Mouse (Mus musculus): ENCODE data around the gene Gpatch11. TPM values are rescaled to one million over a fixed set of nuclear protein-coding genes. Genes with fewer than 3 reads are reported as not detected.
A peak's percentile ranks its signal among the peaks of the same experiment; 100 is the strongest.
"Not testable (repeated sequence)": the region's sequence is repeated elsewhere in the genome, so short reads cannot be mapped to it uniquely, and the experiment has no call there.

The Gpatch11 gene
- 9.7 and 13.6 TPM in 2 replicates for polyA plus RNA-seq (2012; rRNA removed)

DNA sequence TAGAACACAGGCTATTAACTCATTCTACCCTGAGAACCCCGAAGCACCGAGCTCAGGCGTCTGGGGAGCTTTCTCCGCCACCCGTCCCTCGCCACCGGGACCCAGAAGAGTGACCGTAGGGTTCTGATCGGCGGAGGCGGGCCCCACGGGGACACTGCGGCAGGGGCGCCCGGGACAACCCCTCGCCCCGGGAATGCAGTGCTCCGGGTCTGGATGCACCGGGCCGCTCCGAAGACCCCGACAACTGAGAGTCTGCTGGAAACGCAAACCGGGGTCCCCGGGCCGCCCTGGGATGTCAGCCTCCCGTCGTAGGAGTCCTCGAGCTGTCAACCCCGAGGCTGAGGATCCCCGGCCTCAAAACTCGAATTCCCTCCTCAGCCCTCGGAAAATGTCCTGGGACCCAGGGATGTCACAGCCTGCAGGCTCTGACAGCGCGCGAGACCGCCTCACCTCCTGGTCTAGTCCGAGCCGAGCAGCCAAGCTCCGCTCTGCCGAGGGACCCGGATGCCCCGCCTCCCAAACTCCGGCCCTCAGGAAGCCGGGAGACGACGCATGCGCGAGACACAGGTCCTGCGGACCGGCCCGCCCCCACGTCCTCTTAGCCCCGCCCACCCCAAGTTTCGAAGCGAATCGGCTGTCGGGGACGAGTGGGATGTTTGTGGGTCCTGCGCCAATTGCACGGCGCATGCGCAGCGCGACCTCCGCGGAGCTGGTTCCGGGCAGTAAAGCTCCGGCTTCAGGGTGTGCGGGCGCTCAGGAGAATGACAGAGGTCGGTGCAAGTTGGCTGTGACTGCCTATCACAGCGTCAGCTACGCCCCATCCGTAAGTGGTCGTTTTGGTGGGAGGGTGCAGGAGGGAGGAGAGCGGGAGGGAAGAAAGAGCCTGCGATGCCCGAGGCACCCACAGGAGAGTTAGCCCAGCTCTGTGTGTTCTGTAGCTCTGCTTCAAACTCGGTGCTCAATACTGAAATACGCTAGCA is at the start of gene Gpatch11, which contains the start of gene Heatr5b:
Gene Gpatch11 (plus strand): TSS at position 712 of the 980 bp plus-strand sequence.
Gene Heatr5b (minus strand): TSS at position 509 of the 980 bp plus-strand sequence.
- peak; percentile 49 for DNase-seq (ENCODE audit: low read depth)

DNA sequence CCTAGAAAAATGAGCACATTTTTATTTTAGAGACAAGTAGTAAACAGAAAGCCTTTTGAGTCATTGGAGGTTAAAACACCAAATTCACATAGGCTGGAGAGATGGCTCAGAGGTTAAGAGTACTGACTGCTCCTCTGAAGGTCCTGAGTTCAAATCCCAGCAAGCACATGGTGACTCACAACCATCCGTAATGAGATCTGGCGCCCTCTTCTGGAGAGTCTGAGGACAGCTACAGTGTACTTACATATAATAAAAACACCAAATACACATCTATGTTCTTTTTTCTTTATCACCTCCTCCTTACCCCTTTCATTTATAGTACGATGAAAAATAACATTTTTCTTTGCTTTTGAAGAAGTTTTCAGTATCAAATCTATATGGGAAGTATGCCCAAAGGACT is 47.1 kb upstream of the Gpatch11 start:
- not testable (repeated sequence) for DNase-seq (ENCODE audit: low read depth)

DNA sequence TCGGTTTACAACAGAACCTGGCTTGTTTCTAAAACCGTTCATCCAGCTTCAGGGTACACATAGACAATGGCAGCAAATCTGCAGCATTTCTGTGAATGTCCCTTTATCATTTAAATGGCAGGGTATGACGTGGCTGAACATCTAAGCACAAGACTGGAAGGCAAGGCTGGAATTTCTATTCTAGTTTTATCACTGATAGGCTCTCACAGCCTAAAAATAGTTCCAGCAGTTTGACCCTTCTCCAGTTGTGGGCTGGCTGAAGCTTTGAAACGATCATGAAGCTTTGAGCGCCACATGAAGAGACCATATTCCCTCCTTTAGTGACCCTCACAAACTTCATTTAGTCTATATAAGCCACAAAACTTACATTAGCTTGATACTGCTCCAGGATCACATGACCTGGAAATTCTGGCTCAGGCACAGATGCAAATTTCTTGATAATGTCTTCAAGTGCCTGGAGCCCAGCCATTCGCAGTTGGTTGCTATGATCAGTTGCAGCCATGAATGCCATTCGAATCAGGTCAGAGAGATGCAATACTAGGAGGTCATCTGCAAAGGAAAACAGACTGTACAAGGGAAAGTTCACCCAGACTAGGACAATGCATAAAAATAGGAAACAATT is 44.2 kb upstream of the Gpatch11 start:
- DNase-seq (ENCODE audit: low read depth), result no peak

DNA sequence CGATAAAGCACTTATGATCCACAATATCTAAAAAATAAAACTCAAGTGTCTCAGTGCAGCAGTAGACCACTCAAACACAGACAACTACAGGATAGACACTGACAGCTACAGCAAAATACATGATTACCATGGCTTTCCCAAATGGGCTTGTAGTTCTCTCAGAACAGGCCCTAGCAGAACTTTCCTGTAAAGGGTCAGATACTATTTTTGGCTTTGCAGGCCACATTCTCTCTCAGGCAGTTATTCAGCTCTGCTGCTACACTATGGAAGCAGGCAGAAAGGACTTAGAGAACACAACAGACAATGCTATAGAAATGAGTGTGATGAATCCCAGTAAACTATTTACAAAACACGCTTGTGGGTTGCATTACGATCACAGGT is 43.7 kb upstream of the Gpatch11 start:
- DNase-seq (ENCODE audit: low read depth), result no peak

DNA sequence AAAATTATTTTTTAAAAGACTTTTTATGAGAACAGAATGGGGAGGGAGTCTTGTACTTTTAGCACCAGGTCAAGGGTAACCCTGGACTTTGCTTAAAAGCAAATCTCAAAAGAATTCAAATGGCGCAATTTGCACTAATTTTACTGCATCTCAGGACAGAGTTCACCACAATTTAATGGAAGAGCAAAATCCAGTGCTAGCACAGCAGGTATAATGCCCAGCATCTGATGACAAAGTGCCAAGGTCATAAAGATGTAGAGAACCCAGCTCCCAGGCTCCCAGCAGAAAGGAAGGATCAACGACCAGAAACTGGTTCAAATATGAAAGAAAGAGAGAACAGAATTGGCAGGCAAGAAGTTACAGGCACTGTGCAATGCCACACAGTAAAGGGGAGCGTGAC is 43.2 kb upstream of the Gpatch11 start:
- DNase-seq (ENCODE audit: low read depth), result no peak

DNA sequence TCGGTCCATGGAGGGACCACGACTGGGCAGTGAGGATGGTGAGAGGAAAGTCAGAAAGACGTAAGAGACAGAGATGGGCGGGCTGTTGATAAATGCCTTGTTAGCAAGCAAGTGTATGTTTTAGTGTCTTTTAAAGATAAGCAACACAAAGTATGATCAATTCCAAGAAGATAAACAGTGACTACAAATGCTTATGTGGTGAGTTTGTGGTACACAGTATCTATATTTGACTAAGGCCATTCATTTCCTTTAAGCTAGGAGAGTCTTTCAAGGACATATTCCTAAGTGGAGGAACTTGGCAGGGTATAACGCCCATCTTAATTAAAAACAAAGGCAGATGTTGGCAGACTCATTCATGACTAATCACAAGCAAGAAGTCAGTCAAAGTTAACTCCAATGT is 41.0 kb upstream of the Gpatch11 start:
- DNase-seq (ENCODE audit: low read depth), result no peak

DNA sequence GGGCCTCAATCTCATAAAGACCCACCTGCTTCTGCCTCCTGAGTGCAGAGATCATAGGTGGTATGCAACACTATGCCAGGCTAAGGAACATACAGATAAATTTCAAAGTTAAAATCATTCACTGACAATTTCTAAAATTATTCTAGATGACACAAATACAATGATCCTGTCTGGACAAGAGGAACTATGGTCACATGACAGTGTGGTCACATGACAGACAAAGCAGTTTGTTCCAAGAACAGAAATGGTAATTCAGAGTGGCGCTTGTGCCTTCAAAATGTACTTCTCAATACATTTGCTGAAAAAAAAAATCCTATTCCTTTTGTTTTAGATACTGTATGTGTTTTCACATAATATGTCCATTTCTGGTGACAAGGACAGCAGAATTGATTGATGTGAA is 38.1 kb upstream of the Gpatch11 start:
- DNase-seq (ENCODE audit: low read depth), result no peak

DNA sequence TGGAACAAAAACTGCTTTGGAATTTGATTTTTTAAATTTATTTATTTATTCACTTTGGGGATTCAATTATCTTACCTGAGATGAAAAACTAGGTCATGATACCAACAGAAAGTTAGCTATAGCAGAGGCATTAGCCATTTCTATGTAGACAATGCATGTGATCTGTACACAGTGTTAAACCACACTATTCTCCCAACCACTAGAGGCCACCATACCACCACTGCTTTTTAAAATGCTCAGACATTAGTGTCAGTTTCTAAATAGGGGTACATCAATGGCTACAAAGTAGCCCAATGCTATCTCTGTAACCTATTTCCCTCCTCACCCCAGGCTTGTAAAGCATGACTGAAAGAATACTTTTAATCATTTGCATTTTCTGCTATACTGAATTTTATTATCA is 26.3 kb upstream of the Gpatch11 start:
- DNase-seq (ENCODE audit: low read depth), result no peak

DNA sequence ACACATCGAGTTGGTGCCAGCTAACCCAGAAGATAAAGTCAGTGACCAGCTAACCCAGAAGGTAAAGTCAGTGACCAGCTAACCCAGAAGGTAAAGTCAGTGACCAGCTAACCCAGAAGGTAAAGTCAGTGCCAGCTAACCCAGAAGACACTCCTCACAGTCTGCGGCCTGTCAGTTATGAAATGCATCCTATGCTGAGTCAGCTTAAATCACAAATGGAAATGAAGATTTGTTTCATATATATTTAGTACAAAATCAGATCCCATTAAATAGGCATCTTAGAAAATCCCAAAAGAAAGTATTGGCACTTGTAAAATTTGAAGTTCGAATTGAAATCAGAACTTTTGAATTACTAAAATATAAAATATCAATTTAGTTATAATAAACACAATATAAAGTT is 25.8 kb upstream of the Gpatch11 start:
- no peak for DNase-seq (ENCODE audit: low read depth)

DNA sequence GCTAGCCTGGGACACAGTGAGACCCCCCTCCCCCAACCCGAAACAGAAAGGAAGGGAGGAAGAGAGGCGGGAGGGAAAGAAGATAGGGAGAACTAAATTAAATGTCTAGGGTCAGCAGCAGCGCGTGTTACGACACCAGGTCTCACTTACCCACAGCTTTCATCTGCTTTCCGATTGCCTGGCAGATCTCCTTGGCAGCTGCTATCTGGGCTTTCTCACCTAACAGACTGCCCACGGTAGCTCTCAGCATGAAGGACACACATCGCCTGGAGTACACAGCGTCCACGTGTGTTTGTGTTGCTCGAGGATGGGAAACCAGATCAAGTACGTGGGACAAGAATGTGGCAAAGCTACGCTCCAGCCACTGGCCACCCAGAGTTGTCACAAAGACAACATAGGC is 11.0 kb upstream of the Gpatch11 start:
- no peak for DNase-seq (ENCODE audit: low read depth)

DNA sequence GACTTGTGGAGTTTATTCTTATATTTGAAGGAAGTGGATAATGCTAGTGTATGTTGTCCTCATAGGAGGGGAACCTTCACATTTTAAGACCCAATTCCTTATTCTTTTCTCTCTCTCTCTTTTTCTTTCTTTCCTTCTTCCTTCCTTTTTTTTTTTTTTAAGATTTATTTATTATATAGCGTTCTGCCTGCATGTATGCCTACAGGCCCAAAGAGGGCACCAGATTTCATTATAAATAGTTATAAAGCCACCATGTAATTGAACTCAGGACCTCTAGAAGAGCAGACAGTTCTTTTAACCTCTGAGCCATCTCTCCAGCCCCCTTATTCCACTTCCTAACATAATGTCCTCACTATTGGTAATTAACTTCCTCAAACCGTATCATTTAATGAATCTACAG is 689 bp downstream of the Gpatch11 start:
- DNase-seq (ENCODE audit: low read depth), result no peak

DNA sequence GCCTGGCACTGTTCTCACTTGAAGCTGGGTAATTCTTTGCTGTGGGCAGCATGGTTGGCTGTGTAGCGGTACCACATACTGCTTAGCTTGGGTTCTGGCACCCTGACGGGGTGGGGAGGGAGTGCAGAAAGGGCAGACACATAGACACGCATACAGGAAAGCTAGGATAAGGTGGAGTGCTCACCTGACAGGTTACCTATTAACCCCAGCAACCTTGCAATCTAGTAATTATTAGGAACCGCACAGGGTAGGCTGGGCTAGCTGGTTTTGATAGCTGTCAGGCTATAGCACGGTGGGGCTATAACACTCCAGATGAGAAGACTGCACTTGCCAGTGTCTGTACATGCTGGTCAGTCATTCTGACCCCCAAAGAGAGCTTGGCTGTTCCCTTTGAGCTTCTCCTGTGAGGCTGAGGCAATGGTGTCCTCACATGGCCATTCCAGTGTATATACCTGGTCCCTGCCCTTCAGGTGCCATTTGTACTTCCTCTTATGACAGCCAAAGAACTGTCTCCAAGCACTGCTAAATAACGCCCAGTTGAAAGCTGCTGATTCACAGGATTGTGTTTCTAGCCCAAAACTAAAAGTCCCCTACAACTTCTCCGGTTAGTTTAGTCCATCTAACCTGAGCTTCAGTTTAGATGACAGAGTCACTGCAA is 7.0 kb downstream of the Gpatch11 start:
- DNase-seq (ENCODE audit: low read depth), result no peak

DNA sequence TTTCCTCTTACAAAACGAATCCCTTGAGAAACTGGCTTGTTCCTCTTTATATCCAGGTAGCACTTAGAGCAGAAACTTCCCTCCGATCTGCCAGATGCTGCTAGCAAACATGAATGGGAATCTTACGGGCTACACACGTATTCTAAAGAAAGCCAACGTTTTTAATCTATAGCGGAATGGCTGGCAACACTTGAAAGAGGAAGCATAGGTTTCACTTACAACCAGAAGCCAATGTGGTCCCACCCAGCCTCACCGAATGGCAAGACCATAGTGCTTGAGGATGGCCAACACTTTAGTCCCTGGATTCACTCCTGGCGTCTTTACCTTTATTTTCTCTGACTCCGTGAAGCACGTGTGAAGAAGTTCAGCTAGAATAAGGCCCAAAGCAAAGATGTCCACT is 20.9 kb downstream of the Gpatch11 start:
- DNase-seq (ENCODE audit: low read depth), result no peak

DNA sequence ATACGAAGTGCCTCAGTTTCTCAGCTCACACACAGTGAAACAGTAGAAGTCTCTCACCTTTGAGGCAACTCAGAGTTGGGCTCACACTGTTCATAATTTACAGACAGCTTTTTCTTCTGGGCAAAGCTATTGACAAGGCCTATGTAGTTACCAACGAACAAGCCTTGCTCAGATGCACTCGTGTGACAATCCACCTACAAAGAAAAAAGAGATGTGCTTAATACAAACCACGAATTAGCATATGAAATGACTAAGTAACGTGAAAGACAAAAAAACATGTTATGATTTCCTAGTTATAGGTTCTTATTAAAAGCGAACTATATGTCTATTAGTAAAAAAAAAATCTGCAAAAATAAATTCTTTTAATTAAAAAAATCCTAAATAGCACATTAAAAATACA is 38.5 kb downstream of the Gpatch11 start:
- DNase-seq (ENCODE audit: low read depth), result no peak

DNA sequence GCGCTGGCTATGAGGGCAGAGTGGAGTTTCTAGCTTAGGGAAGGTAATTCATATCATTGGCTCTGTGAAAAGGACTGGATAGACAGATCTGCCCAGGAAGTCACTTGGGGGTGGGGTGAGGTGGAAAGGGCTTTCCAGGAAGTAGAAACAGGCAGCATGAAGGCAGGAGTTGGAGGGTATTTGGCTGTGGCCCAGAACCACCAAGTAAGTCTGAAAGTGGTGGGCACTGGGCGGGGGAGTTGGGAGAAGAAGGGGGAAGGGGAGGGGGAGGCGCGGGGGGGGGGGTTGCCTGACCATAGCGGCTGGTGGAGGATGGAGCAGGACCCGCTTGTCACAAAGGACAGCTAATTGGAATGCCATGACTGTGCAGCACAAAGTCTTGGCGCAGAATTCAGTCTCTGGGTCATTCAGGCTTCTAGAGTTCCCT is 46.5 kb downstream of the Gpatch11 start:
- no peak for DNase-seq (ENCODE audit: low read depth)

DNA sequence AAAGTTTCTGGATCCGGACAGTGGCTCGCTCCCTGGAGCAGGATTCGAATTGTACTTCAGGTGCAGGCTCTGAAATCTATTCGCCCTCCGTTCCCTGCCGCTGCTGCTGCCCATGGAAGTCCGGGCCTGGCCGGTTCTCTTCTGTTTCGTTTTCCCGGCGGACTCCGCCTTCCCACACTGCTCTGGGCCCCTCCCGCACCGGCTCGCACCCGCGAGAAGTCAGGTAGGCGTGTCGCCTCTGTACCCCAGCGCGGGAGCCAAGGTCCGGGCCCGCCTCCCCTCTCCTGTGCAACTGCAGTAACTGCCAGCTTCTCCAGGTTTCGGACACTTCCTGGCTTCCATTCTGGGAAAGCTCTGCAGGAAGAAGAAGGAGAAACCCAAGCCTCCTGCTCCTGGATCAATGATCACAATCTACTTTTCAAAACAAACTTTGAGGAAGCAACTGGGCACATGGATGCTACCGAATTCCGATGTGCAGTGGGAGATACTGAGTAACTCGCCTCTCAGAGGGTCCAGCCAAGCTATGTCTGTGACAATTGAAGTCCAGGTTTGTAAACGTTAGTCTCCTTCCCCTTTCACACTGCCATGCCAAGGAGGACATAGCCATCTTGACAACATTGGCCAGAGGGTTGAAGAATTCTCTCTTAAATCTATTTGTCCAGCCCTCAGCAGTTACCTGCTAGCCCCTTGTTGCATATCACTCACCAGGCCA is 47.2 kb downstream of the Gpatch11 start, which contains the start of gene Eif2ak2:
Gene Eif2ak2 (minus strand): TSS at position 173 of the 712 bp plus-strand sequence.
- no peak for DNase-seq (ENCODE audit: low read depth)

DNA sequence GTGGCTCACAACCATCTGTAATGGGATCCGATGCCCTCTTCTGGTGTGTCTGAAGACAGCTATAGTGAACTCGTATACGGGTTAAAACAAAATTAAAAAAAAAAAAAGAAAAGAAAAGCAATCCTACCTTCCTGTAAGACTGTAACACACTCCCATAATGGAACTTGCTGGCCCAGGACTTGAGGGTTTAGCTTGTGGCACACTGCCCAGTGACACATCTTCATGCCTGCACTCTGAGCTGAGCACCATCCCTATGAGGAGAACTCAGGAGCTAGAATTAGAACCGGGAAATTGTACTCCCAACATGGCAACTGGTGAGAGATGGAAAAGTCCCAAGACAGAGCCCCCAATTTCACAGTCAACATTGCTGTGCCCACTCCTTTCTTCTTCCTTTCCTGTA is 47.9 kb downstream of the Gpatch11 start:
- DNase-seq (ENCODE audit: low read depth), result no peak

DNA sequence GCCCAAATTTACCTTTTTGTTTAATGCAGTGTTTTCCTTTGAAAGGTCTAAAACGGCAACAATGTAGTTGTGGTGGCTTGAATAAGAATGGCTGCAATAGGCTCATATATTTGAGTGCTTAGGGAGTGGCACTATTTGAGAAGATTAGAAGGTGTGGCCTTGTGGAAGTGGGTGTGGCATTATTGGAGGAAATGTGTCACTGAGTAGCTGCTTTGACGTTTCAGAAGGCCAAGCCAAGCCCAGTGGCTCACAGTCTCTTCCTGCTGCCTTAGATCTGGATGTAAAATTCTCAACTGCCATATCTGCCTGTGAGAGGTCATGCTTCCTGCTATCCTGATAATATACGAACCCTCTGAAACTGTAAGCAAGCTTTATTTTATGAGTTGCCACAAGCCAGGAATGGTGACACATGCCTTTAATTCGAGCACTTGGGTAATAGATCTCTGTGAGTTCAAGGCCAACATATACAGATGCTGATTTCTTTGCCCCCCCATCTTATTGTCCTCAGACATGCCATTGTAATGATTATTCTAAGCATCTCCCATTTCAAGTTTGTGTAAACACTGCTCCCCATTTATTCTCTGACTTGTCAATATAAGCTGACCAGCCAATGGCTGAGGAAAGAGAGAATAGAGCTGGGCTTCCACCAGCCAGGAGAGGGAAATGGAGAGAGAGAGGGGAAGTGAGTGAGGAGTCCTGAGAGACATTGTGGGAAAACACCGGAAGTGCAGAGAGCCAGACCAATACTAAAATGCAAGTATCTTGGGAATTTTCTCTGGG is 50.1 kb downstream of the Gpatch11 start:
- no peak for DNase-seq (ENCODE audit: low read depth)

DNA sequence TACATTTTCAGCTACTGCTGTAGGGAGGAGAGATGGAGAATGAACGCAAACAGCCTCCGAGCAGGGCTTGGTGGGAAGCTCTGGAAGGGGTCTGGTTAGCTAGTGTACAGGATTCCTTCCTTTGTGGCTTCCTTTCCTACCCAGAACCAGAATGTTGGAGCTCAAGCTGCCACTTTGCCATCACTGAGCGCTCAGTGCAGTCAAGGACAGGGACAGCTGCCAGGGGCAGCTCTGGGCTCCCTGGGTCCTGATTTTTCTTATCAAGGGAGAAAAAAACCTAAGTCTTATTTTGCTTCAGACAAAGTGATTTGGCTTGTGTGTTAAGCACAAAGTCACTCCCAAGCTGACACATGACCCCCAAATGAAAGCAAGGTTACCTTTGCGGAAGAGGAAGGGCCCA is 53.2 kb downstream of the Gpatch11 start:
- no peak for DNase-seq (ENCODE audit: low read depth)

DNA sequence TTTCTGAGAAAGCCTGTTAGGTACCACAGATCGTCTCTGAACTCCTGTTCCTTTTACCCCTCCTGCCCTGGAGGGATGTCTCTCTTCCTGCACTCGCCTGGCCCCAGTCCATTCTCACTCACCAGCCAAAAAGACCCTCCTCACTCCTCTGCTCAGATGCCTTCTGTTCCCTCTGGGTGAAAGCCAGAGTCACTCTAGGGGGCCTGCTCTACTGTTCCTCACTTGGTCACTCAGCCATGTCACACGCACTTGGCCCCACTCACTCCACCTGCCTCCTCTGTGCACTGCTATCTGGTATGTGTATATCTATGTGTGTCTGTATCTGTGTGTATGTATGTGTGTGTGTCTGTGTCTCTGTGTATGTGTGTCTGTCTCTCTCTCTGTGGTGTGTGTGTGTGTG is 53.8 kb downstream of the Gpatch11 start:
- no peak for DNase-seq (ENCODE audit: low read depth)

DNA sequence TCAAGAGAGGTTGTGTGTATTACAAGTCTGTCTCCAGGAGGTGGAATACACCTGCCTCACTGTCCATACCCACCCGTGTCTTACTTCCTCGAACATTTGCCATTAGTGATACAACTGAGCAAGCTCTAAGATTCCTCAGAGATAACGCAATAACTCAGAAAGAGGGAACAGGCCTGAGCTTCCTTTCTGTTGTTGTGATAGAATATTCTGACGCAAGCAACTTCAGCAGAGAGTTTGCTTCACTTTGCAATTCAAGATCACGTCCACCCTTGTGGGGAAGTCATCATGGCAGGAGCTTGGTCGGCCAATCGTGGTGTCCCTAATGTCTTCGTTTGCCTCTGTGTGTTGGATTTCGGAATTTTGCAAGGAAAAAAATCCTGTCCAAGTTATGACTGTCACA is 55.7 kb downstream of the Gpatch11 start:
- no peak for DNase-seq (ENCODE audit: low read depth)
